ENCODE assay signal across 8 mouse cellular contexts in the genomic region with DNA sequence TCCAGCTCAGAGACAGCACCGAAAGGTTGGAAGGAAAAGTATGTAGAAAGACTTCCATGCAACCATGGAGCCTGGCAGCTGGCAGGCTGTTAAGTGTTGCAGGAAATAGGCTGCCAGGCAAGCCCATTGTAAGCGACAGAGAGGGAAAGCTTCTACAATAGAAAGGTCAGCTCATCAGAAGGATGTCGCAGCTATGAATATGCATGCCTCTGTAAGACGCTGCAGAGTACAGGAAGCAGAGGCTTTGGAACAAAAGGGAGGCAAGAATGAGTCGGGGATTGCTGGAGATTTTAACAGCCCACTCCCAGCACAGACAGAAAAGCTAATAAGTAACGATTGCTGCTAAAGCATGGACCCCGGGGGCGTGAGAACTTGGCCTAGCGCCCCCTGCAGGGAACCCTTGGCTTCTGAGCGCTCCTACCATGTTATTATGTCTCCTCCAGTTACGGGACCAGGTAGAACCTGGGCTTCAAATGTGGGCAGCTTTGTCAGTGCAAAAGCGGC. TPM values are rescaled to one million over a fixed set of nuclear protein-coding genes. Genes with fewer than 3 reads are reported as not detected.
DNase-seq lines count a peak whose midpoint lies in the region; ATAC-seq and TF ChIP-seq lines count a peak whose summit lies in the region.

No protein-coding gene starts in this region.

- ATAC-seq in forebrain, embryonic 15.5 days (replicated peaks), result peak; percentile 75
- no peak for ATAC-seq in liver, embryonic 14.5 days (ENCODE audit: insufficient read depth)
- ATAC-seq in neural tube, embryonic 15.5 days (ENCODE audit: low FRiP score), result peak; percentile 43; the same call in 1 of the 2 replicates

- no peak for TF ChIP-seq EP300 in liver, embryonic 14.5 days (IDR thresholded peaks at IDR 0.05; ENCODE audit: low read depth)

- H3K9me3 ChIP-seq in forebrain, embryonic 15.5 days, result no peaks in the 10 kb centered on the region
- H3K9me3 ChIP-seq in liver, embryonic 14.5 days (ENCODE audit: control insufficient read depth, low read length), result no peaks in the 10 kb centered on the region
- H3K9me3 ChIP-seq in neural tube, embryonic 15.5 days (replicated peaks), result no peaks in the 10 kb centered on the region

- peak; percentile 35; the same call in 1 of the 2 replicates for TF ChIP-seq CTCF in kidney, adult 2 months (conservative IDR thresholded peaks at IDR 0.05; ENCODE audit: insufficient read depth, insufficient read length, low read depth, low read length)
- TF ChIP-seq CTCF in bone marrow macrophage, adult 2 months (IDR thresholded peaks at IDR 0.05; ENCODE audit: low read depth, low read length), result peak; percentile 37; the same call in 1 of the 2 replicates
- peak; percentile 55 for TF ChIP-seq CTCF in liver, embryonic 14.5 days (IDR thresholded peaks at IDR 0.05; ENCODE audit: low read depth)

- peak; percentile 16 for DNase-seq in kidney, adult 2 months
- DNase-seq in kidney, adult 8-10 months, result no peak
- no peak for DNase-seq in liver, embryonic 14.5 days (ENCODE audit: low read depth in 3 of 3, low spot score in 3 of 3)
- DNase-seq in ovary, postnatal 36 days (ENCODE audit: low spot score), result no peak
- DNase-seq in adrenal gland, postnatal 36 days, result no peak

- H3K4me2 ChIP-seq in forebrain, embryonic 15.5 days (replicated peaks), result peak overlapping the region; percentile 33
- H3K4me2 ChIP-seq in liver, embryonic 14.5 days (ENCODE audit: low read depth), result no peak overlapping the region
- peak overlapping the region; percentile 31 for H3K4me2 ChIP-seq in neural tube, embryonic 15.5 days

- no peaks in the 10 kb centered on the region for H3K27me3 ChIP-seq in kidney, adult 2 months (replicated peaks; ENCODE audit: control insufficient read depth, insufficient read depth, low read length)
- H3K27me3 ChIP-seq in forebrain, embryonic 15.5 days, result no peaks in the 10 kb centered on the region
- no peaks in the 10 kb centered on the region for H3K27me3 ChIP-seq in liver, embryonic 14.5 days (ENCODE audit: control insufficient read depth, insufficient read depth, low read length)
- H3K27me3 ChIP-seq in neural tube, embryonic 15.5 days (replicated peaks), result no peaks in the 10 kb centered on the region

- no peaks in the 10 kb centered on the region for H3K36me3 ChIP-seq in kidney, adult 2 months (ENCODE audit: control insufficient read depth, insufficient read depth, low read length)
- no peaks in the 10 kb centered on the region for H3K36me3 ChIP-seq in forebrain, embryonic 15.5 days
- no peaks in the 10 kb centered on the region for H3K36me3 ChIP-seq in liver, embryonic 14.5 days (replicated peaks; ENCODE audit: control insufficient read depth, insufficient read depth, low read depth)
- no peaks in the 10 kb centered on the region for H3K36me3 ChIP-seq in neural tube, embryonic 15.5 days

- 0 out of 2 replicates have a peak overlapping the region, but pooled peaks have one; percentile 5 for H3K9ac ChIP-seq in forebrain, embryonic 15.5 days (replicated peaks)
- no peak overlapping the region for H3K9ac ChIP-seq in liver, embryonic 14.5 days (replicated peaks)
- no peak overlapping the region for H3K9ac ChIP-seq in neural tube, embryonic 15.5 days (replicated peaks)

- WGBS in kidney, adult 2 months, result 22% methylated on average over 12 of the region's 12 CpGs
- WGBS in forebrain, embryonic 15.5 days, result 6% methylated on average over 12 of the region's 12 CpGs
- WGBS in liver, embryonic 14.5 days (ENCODE audit: insufficient replicate concordance), result 20% methylated on average over 12 of the region's 12 CpGs
- WGBS in neural tube, embryonic 15.5 days, result 8% methylated on average over 12 of the region's 12 CpGs

- no peak overlapping the region for H3K4me3 ChIP-seq in kidney, adult 2 months (ENCODE audit: insufficient read depth, low read depth, low read length)
- no peak overlapping the region for H3K4me3 ChIP-seq in bone marrow macrophage, adult 2 months (ENCODE audit: insufficient read depth, low read length)
- 0 out of 2 replicates have a peak overlapping the region, but pooled peaks have one; percentile 3 for H3K4me3 ChIP-seq in forebrain, embryonic 15.5 days
- H3K4me3 ChIP-seq in liver, embryonic 14.5 days (ENCODE audit: insufficient read depth in 1 of 2, low read depth in 2 of 2, low read length in 2 of 2), result no peak overlapping the region
- H3K4me3 ChIP-seq in neural tube, embryonic 15.5 days (replicated peaks), result no peak overlapping the region

- no peaks in the 10 kb centered on the region for H3K4me1 ChIP-seq in kidney, adult 2 months (ENCODE audit: control insufficient read depth, insufficient read depth, low read length)
- peaks cover 5% of the 10 kb centered on the region for H3K4me1 ChIP-seq in bone marrow macrophage, adult 2 months (ENCODE audit: control insufficient read depth, insufficient read depth, low read length)
- H3K4me1 ChIP-seq in forebrain, embryonic 15.5 days, result peaks cover 31% of the 10 kb centered on the region
- no peaks in the 10 kb centered on the region; a peak in 1 of 4 replicates for H3K4me1 ChIP-seq in liver, embryonic 14.5 days (replicated peaks; ENCODE audit: control insufficient read depth in 2 of 2, insufficient read depth in 2 of 2, low read length in 1 of 2)
- H3K4me1 ChIP-seq in neural tube, embryonic 15.5 days, result peaks cover 20% of the 10 kb centered on the region

- TF ChIP-seq POLR2A in kidney, adult 2 months (IDR thresholded peaks at IDR 0.05; ENCODE audit: low read depth, low read length), result no peak
- TF ChIP-seq POLR2A in bone marrow macrophage, adult 2 months (IDR thresholded peaks at IDR 0.05; ENCODE audit: borderline replicate concordance, low read depth, low read length), result no peak

- H3K27ac ChIP-seq in kidney, adult 2 months (ENCODE audit: insufficient read depth, low read depth, low read length), result no peak overlapping the region
- no peak overlapping the region for H3K27ac ChIP-seq in bone marrow macrophage, adult 2 months (ENCODE audit: insufficient read depth, low read depth, low read length)
- peak overlapping the region; percentile 83 for H3K27ac ChIP-seq in forebrain, embryonic 15.5 days (replicated peaks)
- no peak overlapping the region for H3K27ac ChIP-seq in liver, embryonic 14.5 days
- peak overlapping the region; percentile 75 for H3K27ac ChIP-seq in neural tube, embryonic 15.5 days (replicated peaks)

RNA-seq across cellular contexts. Expression of gene Traf3, which starts 23.1 kb away (rescaled TPM):
- 11.6 and 12.2 TPM in 2 replicates for polyA plus RNA-seq in kidney, adult 2 months (2012; rRNA removed)
- 14.8 and 16.4 TPM in 2 replicates for polyA plus RNA-seq in bone marrow macrophage, adult 2 months (2012; ENCODE audit: insufficient read depth, insufficient read length, missing spikeins)
- 14.7 and 17.3 TPM in 2 replicates for polyA plus RNA-seq in forebrain, embryonic 15.5 days (2015; fragmentation: Nextera tagmentation; extraction: Ambion mirVana)
- polyA plus RNA-seq in liver, embryonic 14.5 days (2012; rRNA removed), result 2.8 TPM in 2 replicates
- polyA plus RNA-seq in liver, embryonic 14.5 days (2014; fragmentation: Nextera tagmentation; extraction: Ambion mirVana), result 2.7 and 2.9 TPM in 2 replicates
- polyA plus RNA-seq in neural tube, embryonic 15.5 days (2015; fragmentation: Nextera tagmentation; extraction: Ambion mirVana), result 16.9 and 19.0 TPM in 2 replicates
- total RNA-seq in adrenal gland, postnatal 36 days (2021), result 10 to 100 TPM; 28.9 to 30.9 TPM

RNA-seq across cellular contexts. Expression of gene 4930595D18Rik, which starts 41.2 kb away (rescaled TPM):
- not detected in 2 replicates for polyA plus RNA-seq in kidney, adult 2 months (2012; rRNA removed)
- not detected in 2 replicates for polyA plus RNA-seq in bone marrow macrophage, adult 2 months (2012; ENCODE audit: insufficient read depth, insufficient read length, missing spikeins)
- not detected in 2 replicates for polyA plus RNA-seq in forebrain, embryonic 15.5 days (2015; fragmentation: Nextera tagmentation; extraction: Ambion mirVana)
- polyA plus RNA-seq in liver, embryonic 14.5 days (2012; rRNA removed), result not detected in 2 replicates
- polyA plus RNA-seq in liver, embryonic 14.5 days (2014; fragmentation: Nextera tagmentation; extraction: Ambion mirVana), result not detected in 2 replicates
- not detected in 2 replicates for polyA plus RNA-seq in neural tube, embryonic 15.5 days (2015; fragmentation: Nextera tagmentation; extraction: Ambion mirVana)
- total RNA-seq in adrenal gland, postnatal 36 days (2021), result not detected

Comparison
In these comparisons a context has a peak if more than half of its experiments do, and no peak if none do; other contexts are left out.
1. H3K27ac ChIP-seq: peak in forebrain, embryonic 15.5 days (single experiment) and neural tube, embryonic 15.5 days (single experiment); none in kidney, adult 2 months (single experiment), bone marrow macrophage, adult 2 months (single experiment) and liver, embryonic 14.5 days (single experiment).
2. Peak in every context shown above with its lines, with median percentiles within 50 percentile points of each other: CTCF ChIP-seq.